Mouse (Mus musculus) stomach, embryonic 16.5 days (tissue): ENCODE data around the gene Smg7. TPM values are rescaled to one million over a fixed set of nuclear protein-coding genes. Genes with fewer than 3 reads are reported as not detected.

Source experiments
- ATAC-seq: fragments of 200-750 bp; cut with Nextera tagmentation; 2 replicates; pipeline ENCODE4 v1.8.0; 2017; ENCODE audit warnings: moderate number of reproducible peaks, moderate TSS enrichment; ENCODE audit not compliant: insufficient read depth, low FRiP score
- H3K27ac ChIP-seq: fragments of 300-500 bp; sonication (generic); 2 replicates; pipeline ENCODE4 v1.5.1; 2014; ENCODE audit warnings: low read length
- H3K27me3 ChIP-seq: fragments of 300-500 bp; sonication (generic); 2 replicates; pipeline ENCODE4 v1.6.1; 2014; ENCODE audit warnings: low read length, control low read depth, mixed read lengths; ENCODE audit not compliant: control insufficient read depth, insufficient read depth
- H3K36me3 ChIP-seq: fragments of 300-500 bp; sonication (generic); 2 replicates; pipeline ENCODE4 v1.6.1; 2014; ENCODE audit warnings: low read length; ENCODE audit not compliant: control insufficient read depth, insufficient read depth
- H3K4me1 ChIP-seq: fragments of 300-500 bp; sonication (generic); 2 replicates; pipeline ENCODE4 v1.6.1; 2014; ENCODE audit warnings: low read length, control low read depth, mixed read lengths; ENCODE audit not compliant: control insufficient read depth, insufficient read depth
- H3K4me2 ChIP-seq: fragments of 300-500 bp; sonication (generic); 2 replicates; pipeline ENCODE4 v1.6.1; 2014; ENCODE audit warnings: low read depth, low read length, mixed read lengths
- H3K4me3 ChIP-seq: fragments of 300-500 bp; sonication (generic); replicated peaks from 2 replicates; pipeline ENCODE4 v1.5.1; 2014; ENCODE audit warnings: mild to moderate bottlenecking, low read length
- H3K9ac ChIP-seq: fragments of 300-500 bp; sonication (generic); 2 replicates; pipeline ENCODE4 v1.6.1; 2014; ENCODE audit warnings: low read length
- H3K9me3 ChIP-seq: fragments of 300-500 bp; sonication (generic); replicated peaks from 2 replicates; pipeline ENCODE4 v1.6.1; 2016; ENCODE audit warnings: low read length, control low read depth; ENCODE audit not compliant: control insufficient read depth
- WGBS: fragments of 180-500 bp; shearing (Covaris S2); extraction: QIAGEN DNeasy Blood & Tissue Kit; methylation state at CpG from one replicate; pipeline ENCODE4 v1.1.7; 2014; 5-methylcytosine and 5-hydroxymethylcytosine counted together
- polyA plus RNA-seq: library from polyadenylated mRNA; unstranded; fragments of >200 nt; fragmentation: Nextera tagmentation; extraction: Ambion mirVana; gene quantifications from 2 replicates; pipeline ENCODE4 v1.2.1, GENCODE M21; 2015

Gene Smg7
- polyA plus RNA-seq, 1 experiment from 2014 or later = 23.1 TPM

DNA sequence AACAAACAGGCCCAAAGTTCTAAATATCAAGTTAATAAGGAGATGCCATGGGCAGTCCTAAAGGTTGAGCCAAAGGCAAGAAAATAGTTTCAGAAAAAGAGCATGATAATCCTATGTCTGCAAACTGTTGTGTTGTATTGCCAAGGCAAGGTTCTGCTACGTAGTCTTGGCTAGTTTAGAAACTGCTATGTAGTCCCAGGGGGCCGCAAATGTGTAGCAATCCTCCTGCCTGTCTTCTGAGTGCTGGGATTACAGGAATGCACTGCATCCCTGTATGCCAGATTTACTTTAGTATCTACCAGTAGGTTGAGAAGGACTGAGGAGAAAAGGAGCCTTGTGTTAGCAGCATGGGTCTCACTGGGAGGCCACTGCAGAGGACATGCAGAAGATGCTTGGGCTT is 55.6 kb downstream of the Smg7 start:
- no peak overlapping the region for H3K27ac ChIP-seq
- no peaks in the 10 kb centered on the region for H3K9me3 ChIP-seq
- no peak overlapping the region for H3K9ac ChIP-seq
- H3K4me2 ChIP-seq = no peak overlapping the region
- peaks cover 16% of the 10 kb centered on the region; the same call in 1 of the 2 replicates for H3K36me3 ChIP-seq
- WGBS = 92% methylated on average over 2 of the region's 2 CpGs
- no peak for ATAC-seq
- H3K4me1 ChIP-seq = no peaks in the 10 kb centered on the region
- H3K27me3 ChIP-seq = no peaks in the 10 kb centered on the region
- no peak overlapping the region for H3K4me3 ChIP-seq

- H3K9ac ChIP-seq = no peak overlapping the region
- no peak for ATAC-seq
- no peak overlapping the region for H3K4me3 ChIP-seq
- 76% methylated on average over 3 of the region's 3 CpGs for WGBS
- H3K27me3 ChIP-seq = no peaks in the 10 kb centered on the region
- no peak overlapping the region for H3K4me2 ChIP-seq
- no peak overlapping the region for H3K27ac ChIP-seq
- peaks cover 22% of the 10 kb centered on the region; the same call in 1 of the 2 replicates for H3K36me3 ChIP-seq
- H3K9me3 ChIP-seq = no peaks in the 10 kb centered on the region
- no peaks in the 10 kb centered on the region for H3K4me1 ChIP-seq
These were observed 57.2 kb downstream of the Smg7 start for GRCm38 (mm10) chr1:152845211-152845730.

- Histone ChIP-seq H3K36me3 (peaks cover 24% of the 10 kb centered on the region; the same call in 1 of the 2 replicates), H3K4me1 (no peaks in the 10 kb centered on the region), H3K4me3 (no peak overlapping the region), H3K27me3 (no peaks in the 10 kb centered on the region), H3K9ac (no peak overlapping the region), H3K4me2 (no peak overlapping the region), H3K27ac (no peak overlapping the region), H3K9me3 (no peaks in the 10 kb centered on the region)
- WGBS = 82% methylated on average over 1 of the region's 1 CpGs
- no peak for ATAC-seq
These were observed 57.8 kb downstream of the Smg7 start for GRCm38 (mm10) chr1:152844634-152845033.

DNA sequence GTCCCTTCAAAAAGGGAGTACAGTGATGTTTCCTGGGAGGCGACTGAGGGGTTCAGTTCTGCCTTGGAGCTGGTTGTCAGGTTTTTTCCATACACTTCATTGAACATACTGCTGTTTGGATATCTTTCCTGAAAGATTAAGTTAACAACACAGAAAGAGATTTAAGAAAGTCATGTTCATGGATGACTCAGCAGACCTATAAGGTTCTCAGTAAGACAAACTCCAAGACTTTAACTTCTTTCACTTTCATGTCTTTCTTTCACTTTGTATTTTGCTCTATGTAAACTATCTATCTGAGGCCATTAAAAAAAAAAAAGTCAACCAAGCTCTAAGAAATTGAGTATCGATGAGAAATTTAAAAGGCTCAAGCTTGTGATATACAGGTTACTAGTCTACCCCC is 61.4 kb downstream of the Smg7 start:
- Histone ChIP-seq H3K27ac (no peak overlapping the region), H3K4me1 (no peaks in the 10 kb centered on the region), H3K4me3 (no peak overlapping the region), H3K36me3 (peaks cover 24% of the 10 kb centered on the region), H3K9me3 (no peaks in the 10 kb centered on the region), H3K9ac (no peak overlapping the region), H3K27me3 (no peaks in the 10 kb centered on the region), H3K4me2 (no peak overlapping the region)
- no peak for ATAC-seq
- 94% methylated on average over 2 of the region's 2 CpGs for WGBS

DNA sequence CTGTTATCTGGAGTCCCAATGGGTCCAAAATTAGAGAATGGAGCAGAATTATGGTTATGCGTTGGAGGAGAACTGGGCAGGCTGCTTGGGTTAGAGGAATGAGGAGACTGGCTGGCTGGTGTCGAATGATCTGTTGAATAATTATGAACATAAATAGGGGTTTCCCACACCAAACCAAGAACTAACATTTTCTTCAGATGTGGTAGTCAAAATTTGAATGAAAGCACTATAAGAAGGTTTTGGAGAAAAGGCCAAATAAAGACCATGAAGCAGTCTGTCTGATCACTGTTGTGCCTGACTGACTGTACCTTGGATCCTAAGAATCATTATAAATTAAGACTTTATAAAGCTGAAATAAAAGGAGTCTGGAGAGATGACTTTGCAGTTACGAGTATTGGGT is 62.1 kb downstream of the Smg7 start:
- H3K4me2 ChIP-seq = no peak overlapping the region
- no peak overlapping the region for H3K27ac ChIP-seq
- H3K4me3 ChIP-seq = no peak overlapping the region
- peaks cover 23% of the 10 kb centered on the region for H3K36me3 ChIP-seq
- 86% methylated on average over 3 of the region's 3 CpGs for WGBS
- no peak for ATAC-seq
- H3K4me1 ChIP-seq = no peaks in the 10 kb centered on the region
- no peak overlapping the region for H3K9ac ChIP-seq
- H3K9me3 ChIP-seq = no peaks in the 10 kb centered on the region
- no peaks in the 10 kb centered on the region for H3K27me3 ChIP-seq

DNA sequence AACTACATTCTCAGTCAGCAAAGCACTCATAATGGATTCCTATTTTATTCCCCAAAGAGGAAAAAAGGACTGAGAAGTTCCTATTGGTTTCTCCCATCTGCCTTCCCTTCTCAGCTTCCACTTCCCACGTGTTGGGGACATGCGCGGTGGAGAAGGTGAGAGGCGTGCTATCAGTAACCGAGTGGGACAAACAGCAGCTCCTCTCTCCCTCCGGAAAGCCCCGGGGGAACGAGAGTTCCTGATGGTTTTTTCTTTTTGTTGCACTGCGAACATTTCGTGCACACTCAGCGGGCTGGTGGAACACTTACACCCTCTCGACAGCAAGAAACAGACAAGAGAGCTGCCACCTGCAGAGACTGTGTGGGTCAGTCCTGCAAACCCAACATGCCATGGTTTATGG is 63.6 kb downstream of the Smg7 start:
- H3K4me2 ChIP-seq = no peak overlapping the region
- H3K4me3 ChIP-seq = no peak overlapping the region
- WGBS = 91% methylated on average over 12 of the region's 12 CpGs
- H3K9ac ChIP-seq = no peak overlapping the region
- no peaks in the 10 kb centered on the region for H3K9me3 ChIP-seq
- H3K36me3 ChIP-seq = peaks cover 20% of the 10 kb centered on the region
- H3K27ac ChIP-seq = no peak overlapping the region
- H3K4me1 ChIP-seq = no peaks in the 10 kb centered on the region
- H3K27me3 ChIP-seq = no peaks in the 10 kb centered on the region
- no peak for ATAC-seq

- H3K9ac ChIP-seq = no peak overlapping the region
- 78% methylated on average over 11 of the region's 11 CpGs for WGBS
- H3K27ac ChIP-seq = no peak overlapping the region
- peaks cover 18% of the 10 kb centered on the region for H3K36me3 ChIP-seq
- no peak overlapping the region for H3K4me3 ChIP-seq
- no peaks in the 10 kb centered on the region for H3K9me3 ChIP-seq
- H3K27me3 ChIP-seq = no peaks in the 10 kb centered on the region
- ATAC-seq = no peak
- no peaks in the 10 kb centered on the region for H3K4me1 ChIP-seq
- no peak overlapping the region for H3K4me2 ChIP-seq
These were observed 64.3 kb downstream of the Smg7 start for GRCm38 (mm10) chr1:152838026-152838702.

DNA sequence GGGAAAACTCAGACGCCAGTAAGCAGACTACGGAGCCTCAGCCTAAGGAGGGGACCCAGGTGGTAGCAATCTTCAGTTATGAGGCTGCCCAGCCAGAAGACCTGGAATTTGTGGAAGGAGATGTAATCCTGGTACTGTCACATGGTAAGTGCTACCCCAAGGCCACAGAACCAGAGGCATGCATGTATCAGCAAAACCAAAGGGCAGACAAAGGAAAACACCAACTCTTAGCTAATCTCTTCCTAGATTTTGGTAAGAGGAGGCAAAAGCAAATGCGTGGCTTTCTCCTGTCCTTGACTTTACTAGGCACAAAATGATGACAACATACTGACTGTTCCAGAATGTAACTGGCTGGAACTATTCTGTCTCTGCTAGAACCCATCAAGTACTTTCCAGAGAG is 67.4 kb downstream of the Smg7 start:
- WGBS = 88% methylated on average over 3 of the region's 3 CpGs
- Histone ChIP-seq H3K4me1 (no peaks in the 10 kb centered on the region), H3K9me3 (no peaks in the 10 kb centered on the region), H3K4me3 (no peak overlapping the region), H3K9ac (no peak overlapping the region), H3K27ac (no peak overlapping the region), H3K36me3 (peaks cover 12% of the 10 kb centered on the region), H3K27me3 (no peaks in the 10 kb centered on the region), H3K4me2 (no peak overlapping the region)
- no peak for ATAC-seq

DNA sequence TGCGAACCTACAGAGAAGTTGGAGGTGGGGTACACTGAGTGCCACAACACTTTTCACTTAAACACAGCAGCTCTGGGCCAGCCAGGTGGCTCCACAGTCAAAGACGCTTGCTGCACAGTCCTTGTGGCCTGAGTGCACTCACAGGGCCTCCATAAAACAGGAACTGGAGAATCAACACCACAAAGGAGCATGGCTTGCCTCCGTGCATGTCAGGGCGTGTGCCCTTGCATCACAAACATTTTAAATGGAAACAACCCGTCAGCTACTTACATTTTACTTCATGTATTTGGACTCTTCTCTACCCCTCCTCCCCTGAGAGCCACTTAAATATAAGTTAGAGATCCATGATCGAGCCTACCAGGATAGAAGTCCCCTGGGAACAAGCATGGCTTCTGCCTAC is 70.1 kb downstream of the Smg7 start:
- WGBS = 74% methylated on average over 6 of the region's 6 CpGs
- H3K36me3 ChIP-seq = peaks cover 7% of the 10 kb centered on the region; the same call in 1 of the 2 replicates
- no peak for ATAC-seq
- H3K9me3 ChIP-seq = no peaks in the 10 kb centered on the region
- no peak overlapping the region for H3K4me2 ChIP-seq
- H3K4me3 ChIP-seq = no peak overlapping the region
- no peaks in the 10 kb centered on the region for H3K27me3 ChIP-seq
- no peaks in the 10 kb centered on the region for H3K4me1 ChIP-seq
- H3K27ac ChIP-seq = no peak overlapping the region
- H3K9ac ChIP-seq = no peak overlapping the region
